Mouse (Mus musculus) bone marrow macrophage, adult 2 months (primary cell): Measurements from ENCODE around the gene Smbd1.

Experiments
- CTCF ChIP-seq: IDR thresholded peaks from 2 replicates; pipeline ENCODE4 v1.5.1; 2012; ENCODE audit warnings: low read depth, mild to moderate bottlenecking, low read length, moderate library complexity
- POLR2A ChIP-seq: IDR thresholded peaks from 2 replicates; pipeline ENCODE4 v1.6.1; 2012; ENCODE audit warnings: mild to moderate bottlenecking, low read depth, low read length, borderline replicate concordance

DNA sequence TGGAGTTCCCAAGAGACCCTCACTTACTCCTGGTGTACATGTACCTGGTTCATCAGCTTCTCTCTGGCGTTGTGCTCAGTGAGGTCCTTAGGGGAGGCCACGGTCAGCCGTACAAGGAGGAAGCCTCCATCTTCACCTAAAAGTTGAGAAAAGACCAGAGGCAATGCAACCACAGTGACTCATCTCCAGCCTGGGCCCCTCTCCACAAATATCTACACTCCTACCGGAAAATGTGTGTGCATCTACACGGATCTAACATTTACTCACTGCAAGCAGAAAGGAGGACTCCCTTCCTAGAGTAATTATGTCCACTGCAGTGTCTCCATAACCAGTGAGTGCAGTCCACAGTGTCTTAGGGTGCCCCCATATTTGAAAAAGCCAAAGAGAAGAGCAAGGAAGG, 20.2 kb downstream of the Smbd1 start:
- TF ChIP-seq CTCF (no peak), POLR2A (no peak)
